Mouse (Mus musculus) C2C12 (cell line): ENCODE measurements around the gene Mocs1.

ENCODE experiments used
- CEBPB ChIP-seq: IDR thresholded peaks from one replicate; pipeline ENCODE4 v1.6.1; 2011; ENCODE audit warnings: low read depth, mild to moderate bottlenecking, control low read depth, moderate library complexity
- CTCF ChIP-seq: IDR thresholded peaks from one replicate; pipeline ENCODE4 v1.5.1; 2011; ENCODE audit not compliant: control insufficient read depth, insufficient read depth, insufficient read length
- MAX ChIP-seq: IDR thresholded peaks from one replicate; pipeline ENCODE4 v1.6.1; 2011; ENCODE audit warnings: mild to moderate bottlenecking, control low read depth
- MYOD1 ChIP-seq: IDR thresholded peaks from one replicate; pipeline ENCODE4 v1.6.1; 2011; ENCODE audit warnings: low read depth; ENCODE audit not compliant: control insufficient read depth, insufficient read length

DNA sequence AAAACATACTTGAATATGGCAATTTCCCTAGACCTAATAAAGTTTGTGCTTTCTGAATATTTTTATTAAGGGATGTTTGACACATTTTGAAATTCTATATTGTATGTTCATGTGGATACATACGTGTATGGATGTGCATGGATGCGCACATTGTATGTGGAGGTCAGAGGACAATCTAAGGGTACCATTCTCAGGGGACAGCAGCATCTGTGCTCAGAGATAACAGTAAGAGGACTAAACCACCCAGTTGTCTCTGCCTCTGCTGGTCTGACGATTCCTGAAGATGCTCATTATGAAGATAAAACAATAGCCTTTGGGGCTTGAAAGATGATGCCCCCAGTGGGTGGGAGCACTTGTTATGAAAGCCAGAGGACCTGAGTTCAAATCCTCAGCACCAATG lies 36.7 kb downstream of the Mocs1 start:
- no peak for TF ChIP-seq CTCF
- no peak for TF ChIP-seq CEBPB
- TF ChIP-seq MYOD1 = no peak
- no peak for TF ChIP-seq MAX
